Mouse (Mus musculus) lung, postnatal 0 days (tissue): ENCODE measurements around the gene Nfat5.

ENCODE experiments used
- CTCF ChIP-seq: IDR thresholded peaks from 2 replicates; pipeline ENCODE4 v1.5.1; 2016; ENCODE audit warnings: antibody characterized with exemption, mild to moderate bottlenecking
- EP300 ChIP-seq: IDR thresholded peaks from 2 replicates; pipeline ENCODE4 v1.6.1; 2016; ENCODE audit warnings: antibody characterized with exemption, mild to moderate bottlenecking, control low read depth

DNA sequence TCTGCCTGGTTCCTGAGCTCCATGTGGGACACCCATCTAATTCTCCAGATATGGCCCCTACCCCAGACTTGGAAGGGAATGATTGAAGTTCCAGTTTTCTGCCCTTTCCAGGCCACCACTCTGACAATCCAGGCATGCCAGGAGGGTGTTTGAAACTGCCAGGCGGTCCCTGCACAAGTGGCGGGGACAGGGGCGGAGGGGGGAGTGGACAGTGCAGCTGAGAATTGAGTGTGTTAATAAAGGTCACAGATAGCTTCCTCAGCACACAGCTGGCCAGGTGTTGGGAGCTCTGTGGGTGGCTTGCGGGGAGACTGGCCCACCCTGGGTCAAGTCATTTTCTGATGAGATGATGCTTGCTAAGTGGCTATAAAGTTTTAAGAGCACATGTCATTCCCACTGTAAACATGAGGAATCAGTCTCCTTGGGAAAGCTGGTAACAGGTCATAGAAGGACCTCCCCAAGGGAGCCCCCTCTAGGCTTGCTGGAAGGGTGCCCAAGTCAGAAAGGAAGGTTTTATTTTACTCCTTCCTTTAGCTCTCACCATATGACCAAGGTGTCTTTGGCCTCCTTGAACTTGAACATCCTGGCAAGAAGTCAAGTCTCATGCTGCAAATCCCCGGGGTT is 41.7 kb upstream of the Nfat5 start:
- TF ChIP-seq CTCF = no peak
- no peak for TF ChIP-seq EP300
